Mouse (Mus musculus): ENCODE measurements around the gene Myo5a. TPM values are rescaled to one million over a fixed set of nuclear protein-coding genes. Genes with fewer than 3 reads are reported as not detected.

The Myo5a gene
- 18.1 and 22.5 TPM in 2 replicates for polyA plus RNA-seq (2016; fragmentation: Nextera tagmentation; extraction: Ambion mirVana)

DNA sequence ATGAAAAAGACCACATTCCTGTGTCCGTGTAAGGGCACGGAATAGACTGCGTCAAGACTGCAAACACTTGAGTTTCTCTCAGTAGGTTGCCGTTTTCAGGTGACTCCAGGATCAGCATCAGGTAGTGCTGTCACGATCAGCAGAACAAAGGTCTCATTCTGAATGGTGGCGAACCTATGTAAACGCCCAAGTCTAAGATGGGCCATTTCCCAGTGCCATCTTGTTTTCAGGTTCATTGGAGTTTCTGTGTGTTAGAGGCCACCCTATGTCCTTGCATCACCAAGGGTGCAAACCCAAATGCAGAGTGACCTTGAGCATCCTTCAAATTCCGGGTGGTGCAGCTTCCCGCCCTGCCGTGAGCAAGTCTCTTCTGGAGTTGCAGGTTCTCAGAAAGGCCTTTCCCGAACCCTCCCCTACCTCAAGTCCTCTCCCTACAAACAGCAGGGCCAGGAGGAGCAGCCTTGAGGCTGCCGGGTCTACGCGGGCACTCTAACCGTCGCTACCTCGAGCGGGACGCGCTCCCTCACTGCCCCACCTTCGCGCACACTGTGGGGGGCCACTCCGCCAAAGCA, at the start of gene Myo5a:
TSS of gene Myo5a (plus strand) at position 559 of the 572 bp plus-strand sequence.
- H3K9me3 ChIP-seq (replicated peaks): no peaks in the 10 kb centered on the region
- H3K4me3 ChIP-seq: peak within 1 kb of the TSS; percentile 89
- H3K27me3 ChIP-seq (ENCODE audit: low read depth, poor library complexity, severe bottlenecking): peaks cover 7% of the 10 kb centered on the region
- peak within 1 kb of the TSS; percentile 99 for H3K27ac ChIP-seq (replicated peaks)
- no peak for DNase-seq (ENCODE audit: low spot score)
- peaks cover 26% of the 10 kb centered on the region for H3K4me1 ChIP-seq
- no peaks in the 10 kb centered on the region for H3K36me3 ChIP-seq
- 22% methylated on average over 23 of the region's 23 CpGs for WGBS

GRCm38 (mm10) chr9:75022546-75022945, 48.3 kb upstream of the Myo5a start:
- Histone ChIP-seq H3K9me3 (replicated peaks) (no peaks in the 10 kb centered on the region), H3K4me3 (no peak overlapping the region), H3K36me3 (peaks cover 18% of the 10 kb centered on the region), H3K27me3 (ENCODE audit: low read depth, poor library complexity, severe bottlenecking) (no peaks in the 10 kb centered on the region), H3K27ac (replicated peaks) (no peak overlapping the region), H3K4me1 (0 out of 2 replicates have a peak, but pooled peaks cover 6% of the 10 kb centered on the region)
- no peak for DNase-seq (ENCODE audit: low spot score)
- WGBS: 91% methylated on average over 7 of the region's 7 CpGs

DNA sequence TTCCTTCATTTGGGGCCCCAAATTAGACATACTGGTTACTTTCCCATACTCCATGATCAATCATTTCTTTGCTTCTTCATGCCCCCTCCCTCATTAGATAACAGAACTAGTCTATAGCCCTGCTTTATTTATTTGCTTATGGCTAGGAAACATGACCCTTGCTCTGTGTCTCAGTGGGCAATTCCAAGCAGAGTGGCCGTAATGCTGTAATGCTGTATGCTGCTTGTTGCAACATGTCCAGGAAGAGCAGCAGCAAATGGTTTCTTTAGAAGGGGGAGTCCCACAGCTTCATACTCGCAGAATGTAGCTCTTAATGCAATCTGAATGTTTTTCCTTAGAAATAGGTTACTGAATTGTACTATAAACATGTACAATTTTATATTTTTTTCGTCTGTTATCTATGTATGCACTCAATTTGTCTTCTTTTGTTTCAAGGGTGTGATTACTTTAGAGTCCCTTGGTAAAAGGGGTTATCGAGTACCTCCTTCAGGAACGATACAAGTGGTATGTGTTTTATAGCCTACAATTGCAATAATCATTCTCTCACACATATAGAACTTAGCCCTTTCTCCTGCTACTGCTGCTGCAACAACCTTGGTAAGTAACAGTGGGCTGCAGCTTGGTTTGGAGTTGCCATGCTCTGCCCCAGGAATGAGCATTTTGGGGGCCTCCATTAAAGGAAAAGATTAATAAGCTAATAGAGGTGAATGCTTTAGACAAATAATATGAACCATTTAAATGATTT, 47.5 kb upstream of the Myo5a start:
- Histone ChIP-seq H3K27ac (replicated peaks) (no peak overlapping the region), H3K9me3 (replicated peaks) (no peaks in the 10 kb centered on the region), H3K4me3 (no peak overlapping the region), H3K27me3 (ENCODE audit: low read depth, poor library complexity, severe bottlenecking) (no peaks in the 10 kb centered on the region), H3K36me3 (peaks cover 18% of the 10 kb centered on the region), H3K4me1 (0 out of 2 replicates have a peak, but pooled peaks cover 6% of the 10 kb centered on the region)
- WGBS: 80% methylated on average over 5 of the region's 5 CpGs
- no peak for DNase-seq (ENCODE audit: low spot score)

GRCm38 (mm10) chr9:75024089-75024488, 46.7 kb upstream of the Myo5a start:
- Histone ChIP-seq H3K4me1 (0 out of 2 replicates have a peak, but pooled peaks cover 6% of the 10 kb centered on the region), H3K36me3 (peaks cover 14% of the 10 kb centered on the region), H3K27me3 (ENCODE audit: low read depth, poor library complexity, severe bottlenecking) (no peaks in the 10 kb centered on the region), H3K27ac (replicated peaks) (no peak overlapping the region), H3K9me3 (replicated peaks) (no peaks in the 10 kb centered on the region), H3K4me3 (no peak overlapping the region)
- DNase-seq (ENCODE audit: low spot score): no peak
- 55% methylated on average over 7 of the region's 7 CpGs for WGBS

- no peak overlapping the region for H3K4me3 ChIP-seq
- 0 out of 2 replicates have a peak, but pooled peaks cover 6% of the 10 kb centered on the region for H3K4me1 ChIP-seq
- H3K36me3 ChIP-seq: peaks cover 7% of the 10 kb centered on the region; the same call in 1 of the 2 replicates
- no peak overlapping the region for H3K27ac ChIP-seq (replicated peaks)
- WGBS: 68% methylated on average over 6 of the region's 6 CpGs
- H3K27me3 ChIP-seq (ENCODE audit: low read depth, poor library complexity, severe bottlenecking): no peaks in the 10 kb centered on the region
- DNase-seq (ENCODE audit: low spot score): no peak
- no peaks in the 10 kb centered on the region for H3K9me3 ChIP-seq (replicated peaks)
Observed at GRCm38 (mm10) chr9:75025689-75026088, 45.1 kb upstream of the Myo5a start.

DNA sequence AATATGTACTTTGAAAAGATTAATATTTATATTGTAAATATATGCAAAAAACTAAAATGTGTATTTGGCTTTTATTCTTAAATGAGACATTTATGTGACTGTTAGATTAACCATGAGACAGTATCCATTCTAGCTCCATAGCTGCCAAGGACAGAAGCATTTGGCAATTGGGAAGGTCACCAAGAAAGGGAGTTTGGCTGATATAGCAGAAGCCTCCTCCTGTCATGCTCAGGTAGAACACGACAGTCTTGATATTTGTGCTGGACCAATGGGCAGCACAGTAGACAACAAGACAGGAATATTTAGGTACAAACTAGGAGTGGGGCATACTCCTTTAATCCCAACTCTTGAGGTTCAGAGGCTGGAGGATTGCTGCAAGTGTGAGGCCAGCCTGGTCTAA, 38.4 kb upstream of the Myo5a start:
- Histone ChIP-seq H3K9me3 (replicated peaks) (no peaks in the 10 kb centered on the region), H3K27ac (replicated peaks) (no peak overlapping the region), H3K36me3 (no peaks in the 10 kb centered on the region), H3K27me3 (ENCODE audit: low read depth, poor library complexity, severe bottlenecking) (no peaks in the 10 kb centered on the region), H3K4me3 (no peak overlapping the region), H3K4me1 (peaks cover 4% of the 10 kb centered on the region)
- WGBS: 97% methylated on average over 1 of the region's 1 CpGs
- DNase-seq (ENCODE audit: low spot score): no peak

GRCm38 (mm10) chr9:75033141-75033540, 37.7 kb upstream of the Myo5a start:
- no peaks in the 10 kb centered on the region for H3K27me3 ChIP-seq (ENCODE audit: low read depth, poor library complexity, severe bottlenecking)
- 64% methylated on average over 7 of the region's 7 CpGs for WGBS
- peaks cover 5% of the 10 kb centered on the region for H3K4me1 ChIP-seq
- no peaks in the 10 kb centered on the region for H3K36me3 ChIP-seq
- no peak overlapping the region for H3K27ac ChIP-seq (replicated peaks)
- no peaks in the 10 kb centered on the region for H3K9me3 ChIP-seq (replicated peaks)
- H3K4me3 ChIP-seq: no peak overlapping the region
- DNase-seq (ENCODE audit: low spot score): peak; percentile 10

DNA sequence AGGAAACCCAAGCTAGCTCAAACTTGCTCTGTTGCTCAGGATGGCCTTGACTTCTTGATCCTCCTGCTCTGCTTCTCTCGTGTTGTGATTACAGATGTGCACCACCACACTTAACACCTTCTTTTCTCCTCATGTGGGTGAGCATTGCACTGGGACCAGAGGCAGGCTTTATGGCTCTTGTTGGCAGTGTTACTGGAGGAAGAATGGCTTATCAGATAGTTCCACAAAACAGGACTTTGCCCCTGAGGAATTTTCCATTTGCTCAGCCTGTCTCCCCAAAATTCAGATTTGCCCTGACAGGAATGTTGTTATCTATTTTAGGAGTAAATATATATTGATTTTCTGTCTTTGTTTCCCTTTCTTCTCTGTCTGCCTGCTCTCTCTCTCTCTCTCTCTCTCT, 36.1 kb upstream of the Myo5a start:
- Histone ChIP-seq H3K36me3 (no peaks in the 10 kb centered on the region), H3K27ac (replicated peaks) (no peak overlapping the region), H3K4me1 (peaks cover 19% of the 10 kb centered on the region), H3K27me3 (ENCODE audit: low read depth, poor library complexity, severe bottlenecking) (no peaks in the 10 kb centered on the region), H3K4me3 (no peak overlapping the region), H3K9me3 (replicated peaks) (no peaks in the 10 kb centered on the region)
- peak; percentile 6 for DNase-seq (ENCODE audit: low spot score)
- WGBS: 57% methylated on average over 1 of the region's 1 CpGs

GRCm38 (mm10) chr9:75035944-75036343, 34.9 kb upstream of the Myo5a start:
- whole genome bisulfite sequencing: 82% methylated on average over 4 of the region's 4 CpGs
- Histone ChIP-seq H3K27me3 (ENCODE audit: low read depth, poor library complexity, severe bottlenecking) (no peaks in the 10 kb centered on the region), H3K9me3 (replicated peaks) (no peaks in the 10 kb centered on the region), H3K4me1 (peaks cover 22% of the 10 kb centered on the region), H3K36me3 (peaks cover 7% of the 10 kb centered on the region; the same call in 1 of the 2 replicates), H3K27ac (replicated peaks) (no peak overlapping the region), H3K4me3 (no peak overlapping the region)
- peak; percentile 1 for DNase-seq (ENCODE audit: low spot score)

- under 1% methylated on average over 73 of the region's 73 CpGs for WGBS
- peak within 1 kb of the TSS; percentile 99 for H3K4me3 ChIP-seq
- H3K27ac ChIP-seq (replicated peaks): peak within 1 kb of the TSS; percentile 92
- H3K27me3 ChIP-seq (ENCODE audit: low read depth, poor library complexity, severe bottlenecking): no peaks in the 10 kb centered on the region
- DNase-seq (ENCODE audit: low spot score): peak; percentile 88
- peaks cover 10% of the 10 kb centered on the region for H3K36me3 ChIP-seq
- H3K9me3 ChIP-seq (replicated peaks): no peaks in the 10 kb centered on the region
- peaks cover 22% of the 10 kb centered on the region for H3K4me1 ChIP-seq
Observed at GRCm38 (mm10) chr9:75037451-75038356, 33.1 kb upstream of the Myo5a start, which contains the start of gene Arpp19. Gene Arpp19, plus strand, starts transcription at chr9:75037614.

DNA sequence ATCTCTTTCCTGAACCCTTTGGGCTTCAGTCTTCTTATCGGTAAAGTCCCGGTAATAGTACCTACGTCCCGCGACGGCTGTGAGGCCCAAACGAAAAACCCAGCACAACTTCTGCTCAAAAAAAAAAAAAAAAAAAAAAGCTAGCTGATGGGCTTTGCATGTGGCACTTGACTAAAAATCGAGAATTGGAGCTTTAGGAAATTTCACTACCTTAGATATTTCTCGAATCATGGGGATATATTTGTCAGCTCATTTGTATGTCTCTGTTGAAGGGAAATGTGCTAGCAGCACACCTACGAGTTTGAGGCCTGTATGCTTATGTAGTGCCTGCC, 32.5 kb upstream of the Myo5a start:
- Histone ChIP-seq H3K36me3 (peaks cover 16% of the 10 kb centered on the region), H3K9me3 (replicated peaks) (no peaks in the 10 kb centered on the region), H3K27me3 (ENCODE audit: low read depth, poor library complexity, severe bottlenecking) (no peaks in the 10 kb centered on the region), H3K27ac (replicated peaks) (peak overlapping the region; percentile 92), H3K4me1 (peaks cover 22% of the 10 kb centered on the region), H3K4me3 (peak overlapping the region; percentile 99)
- 2% methylated on average over 10 of the region's 10 CpGs for WGBS
- DNase-seq (ENCODE audit: low spot score): no peak

DNA sequence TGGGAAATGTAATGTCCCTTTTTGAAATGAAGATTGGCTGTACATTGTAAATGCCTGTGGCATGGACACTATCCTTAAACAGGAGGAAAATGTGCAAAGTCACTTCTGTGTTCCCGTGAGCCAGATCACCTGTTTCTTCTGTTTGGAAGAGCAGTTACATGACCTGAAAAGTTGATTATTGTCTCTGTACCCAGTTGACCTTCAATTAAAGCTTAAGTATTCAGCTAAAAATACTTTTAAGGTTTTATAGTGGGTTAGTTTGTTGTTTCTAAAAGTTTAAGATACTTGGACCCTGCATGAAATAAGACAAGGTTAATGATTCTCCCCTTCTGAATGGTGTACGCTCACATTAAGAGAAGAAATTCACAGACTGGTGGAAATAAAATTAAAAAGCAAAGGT, 30.2 kb upstream of the Myo5a start:
- peaks cover 22% of the 10 kb centered on the region for H3K4me1 ChIP-seq
- no peaks in the 10 kb centered on the region for H3K27me3 ChIP-seq (ENCODE audit: low read depth, poor library complexity, severe bottlenecking)
- no peak for DNase-seq (ENCODE audit: low spot score)
- WGBS: 94% methylated on average over 2 of the region's 2 CpGs
- peaks cover 28% of the 10 kb centered on the region for H3K36me3 ChIP-seq
- H3K9me3 ChIP-seq (replicated peaks): no peaks in the 10 kb centered on the region
- H3K27ac ChIP-seq (replicated peaks): no peak overlapping the region
- H3K4me3 ChIP-seq: no peak overlapping the region

Measured in midbrain, embryonic 10.5 days (tissue).